Mouse (Mus musculus) B cell, adult 2 months (primary cell): ENCODE measurements around the gene Fcrl5.

Experiments used
- DNase-seq, 2 experiments: peaks; one replicate each; pipeline ENCODE4 v3.0.0; 2022

Fcrl5 gene

DNA sequence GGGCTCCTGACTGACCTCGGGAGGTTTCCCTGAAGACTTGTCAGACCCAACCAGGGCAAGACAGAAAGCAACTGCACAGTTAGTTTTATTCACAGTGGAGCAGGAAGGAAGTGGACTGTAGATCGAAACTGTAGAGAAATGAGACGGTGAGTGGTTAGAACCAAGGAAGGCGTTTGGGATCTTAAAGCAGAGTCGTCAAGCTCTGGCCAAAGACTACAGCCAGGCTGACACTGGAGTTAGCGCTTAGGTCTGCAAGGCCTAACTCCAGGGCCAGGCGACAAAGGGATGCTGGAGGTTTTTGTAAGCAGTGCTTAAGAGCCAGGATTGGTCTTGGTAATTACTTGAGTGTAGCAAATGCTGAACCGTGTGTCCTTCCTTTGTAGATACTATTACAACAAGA lies 93.3 kb downstream of the Fcrl5 start:
- no peak for DNase-seq

DNA sequence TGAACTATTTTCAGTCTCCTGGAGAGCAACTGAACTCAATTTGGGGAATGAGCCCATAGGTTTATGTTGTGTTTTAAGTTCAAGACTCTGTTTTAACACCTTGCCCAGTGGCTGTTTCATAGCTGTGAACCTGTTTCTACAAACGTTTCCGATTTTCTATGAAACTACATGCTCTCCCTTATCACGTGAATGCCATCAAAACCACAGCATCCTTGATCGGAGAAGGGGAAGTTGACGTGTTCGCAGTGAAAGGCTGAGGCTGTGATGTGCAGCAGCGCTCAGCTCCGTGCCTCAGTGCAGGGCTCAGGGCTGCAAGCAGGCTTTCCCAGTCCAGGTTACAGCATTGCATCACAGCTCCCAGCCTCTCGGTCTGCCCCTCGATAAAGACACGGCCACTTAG lies 94.0 kb downstream of the Fcrl5 start:
- DNase-seq, result peak; percentile 76 to 81

DNA sequence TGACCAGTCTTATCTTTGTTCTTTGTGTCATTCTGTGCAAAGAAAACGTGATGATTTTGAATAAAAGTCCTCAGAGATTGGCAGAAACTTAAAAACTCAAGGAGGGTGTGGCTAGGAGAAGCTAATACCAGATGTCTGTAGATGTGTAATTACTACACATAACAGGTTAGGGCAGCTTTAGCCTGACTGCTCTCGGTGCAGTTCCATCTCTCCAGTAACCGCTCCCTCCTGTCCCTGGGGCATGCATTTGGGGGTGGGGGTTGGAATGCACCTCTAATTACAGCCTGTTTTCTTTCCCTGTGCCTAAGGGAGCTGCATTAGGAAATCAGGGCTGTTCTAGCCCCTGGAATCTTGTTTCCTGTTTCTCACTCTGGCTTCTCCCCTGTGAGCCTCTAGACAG lies 94.7 kb downstream of the Fcrl5 start:
- DNase-seq, result no peak

- no peak for DNase-seq
Observed at GRCm38 (mm10) chr3:87533667-87534378, 98.2 kb downstream of the Fcrl5 start.

DNA sequence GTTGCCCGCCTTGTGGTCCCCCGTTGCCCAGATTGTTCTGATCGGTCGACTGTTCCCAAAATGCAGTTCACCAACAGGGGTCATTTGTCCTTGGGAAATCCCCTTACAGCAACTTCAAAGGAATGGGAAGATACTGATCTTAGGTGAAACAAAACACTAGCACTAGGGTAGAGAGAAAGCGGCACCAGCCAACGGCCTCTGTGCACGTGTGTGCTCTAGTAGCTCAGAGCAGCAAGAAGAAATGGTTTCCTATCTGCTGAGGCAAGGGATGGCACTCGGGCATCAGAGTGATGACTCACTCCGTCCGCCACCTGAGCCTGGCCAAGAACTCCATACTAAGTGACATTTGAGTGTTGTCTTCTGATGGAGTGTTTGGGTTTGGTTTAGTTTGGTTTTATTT lies 102.5 kb downstream of the Fcrl5 start:
- DNase-seq, result no peak

DNA sequence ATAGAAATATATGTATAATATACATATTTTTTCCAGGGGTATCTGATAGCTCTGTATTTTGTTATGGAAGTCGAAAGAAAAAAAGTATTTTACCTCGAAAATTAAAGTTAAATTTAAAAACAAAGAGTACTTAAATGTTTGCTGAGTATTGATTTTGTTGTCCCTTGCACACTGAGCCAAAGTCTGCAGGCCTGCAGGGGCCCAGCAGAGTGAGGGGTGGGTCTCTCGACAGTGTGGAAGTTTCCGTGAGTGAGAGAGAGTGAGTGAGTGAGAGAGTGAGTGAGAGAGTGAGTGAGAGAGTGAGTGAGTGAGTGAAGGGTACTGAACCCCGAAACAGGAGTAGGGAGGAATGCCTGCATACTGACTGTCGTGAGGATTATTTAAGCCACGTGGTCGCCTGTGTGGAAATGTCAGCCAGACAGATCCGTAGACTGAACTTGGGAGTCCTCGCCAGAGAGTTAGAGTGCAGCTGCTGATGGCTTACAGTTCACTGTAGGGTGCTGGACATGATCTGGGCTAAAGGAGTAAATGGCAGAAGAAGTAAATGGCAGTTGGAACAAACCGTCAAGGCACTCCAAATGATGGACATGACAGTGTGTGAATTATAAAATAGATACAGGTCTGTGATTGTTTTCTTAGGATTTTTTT lies 104.6 kb downstream of the Fcrl5 start:
- no peak for DNase-seq

DNA sequence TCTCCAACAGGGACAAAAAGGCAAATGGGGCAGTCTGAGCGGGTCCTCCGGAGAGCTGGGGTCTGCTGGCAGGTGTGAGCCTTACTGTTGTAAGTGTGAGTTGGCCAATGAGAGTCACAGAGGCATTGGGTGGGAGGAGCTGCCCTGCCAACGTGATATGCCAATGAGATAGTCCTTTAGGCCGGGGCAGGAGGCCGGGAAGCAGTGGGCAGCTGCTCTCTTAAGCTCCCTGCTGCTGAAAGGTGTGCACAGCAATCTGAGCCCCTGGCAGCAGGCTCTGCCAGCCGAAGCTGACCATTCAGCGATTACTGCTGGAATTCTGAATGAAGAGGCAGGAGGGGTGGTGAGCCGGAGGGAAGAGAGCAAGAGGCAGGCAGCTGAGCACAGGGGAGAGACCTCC lies 105.1 kb downstream of the Fcrl5 start:
- DNase-seq, result no peak

DNA sequence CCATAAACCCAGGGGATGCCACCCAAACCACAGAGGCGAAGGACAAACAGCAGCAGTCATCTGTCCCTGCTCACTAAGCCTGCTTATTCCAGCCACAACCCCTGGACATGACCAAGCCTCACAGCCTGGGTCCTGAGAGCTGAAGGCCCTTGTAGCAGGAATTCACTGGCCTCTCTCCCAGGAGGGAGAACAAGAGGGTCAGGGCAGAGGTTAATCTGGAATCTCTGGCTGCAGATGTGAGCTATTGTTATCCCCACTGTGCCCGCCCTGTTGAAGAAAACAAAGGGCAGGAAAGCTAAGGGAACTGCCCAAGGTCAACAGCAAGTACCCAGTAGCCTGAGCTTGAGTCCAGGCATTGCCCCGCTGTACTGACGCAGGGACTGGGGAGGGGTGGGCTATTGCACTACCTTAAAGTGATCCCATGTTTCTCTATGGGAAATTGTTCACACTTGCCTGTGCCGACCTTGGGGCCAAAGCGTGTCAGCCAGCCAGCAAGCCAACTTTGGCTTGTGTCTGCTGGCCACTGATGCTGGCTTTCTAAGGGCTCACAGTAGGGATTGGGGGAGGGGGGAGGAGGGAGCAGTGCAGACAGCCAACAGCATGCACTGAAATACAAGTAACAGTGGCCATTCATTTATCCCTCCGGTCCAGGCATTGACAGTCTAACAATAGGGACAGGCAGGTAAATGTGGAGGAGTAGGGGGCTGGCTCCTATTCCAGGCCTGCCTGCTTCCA lies 107.1 kb downstream of the Fcrl5 start:
- DNase-seq, result no peak

GRCm38 (mm10) chr3:87545554-87545953 lies 110.0 kb downstream of the Fcrl5 start:
- no peak for DNase-seq

DNA sequence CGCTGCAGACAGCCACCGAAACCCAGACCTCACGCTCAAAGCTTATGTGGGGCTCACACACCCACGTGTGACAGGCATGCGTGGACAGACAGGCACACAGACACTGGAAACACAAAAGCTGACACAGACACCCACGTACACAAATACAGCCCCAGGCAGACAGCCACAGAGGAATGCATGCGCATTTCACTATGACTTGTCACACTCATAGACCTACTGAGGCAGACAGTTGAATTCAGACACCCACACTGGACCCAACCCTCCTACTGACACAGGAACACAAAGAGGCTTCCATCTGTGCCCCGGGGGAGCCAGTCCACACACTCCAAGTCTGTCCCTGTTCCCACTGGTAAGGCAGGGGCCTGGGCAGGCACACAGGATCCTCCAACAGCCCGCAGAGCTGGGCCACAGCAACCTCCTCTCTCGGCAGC lies 110.7 kb downstream of the Fcrl5 start:
- no peak for DNase-seq

- peak; percentile 19 to 36 for DNase-seq
Observed at GRCm38 (mm10) chr3:87549908-87550307, 114.3 kb downstream of the Fcrl5 start.
